Mouse (Mus musculus) retina, postnatal 1 day (tissue): ENCODE data around the gene Vav1.

Source experiments
- DNase-seq: peaks from one replicate; pipeline ENCODE4 v3.0.0-alpha.2; 2012

Gene Vav1

GRCm38 (mm10) chr17:57278943-57279590, at the start of gene Vav1:
Vav1 (plus strand) TSS chr17:57279100.
- no peak for DNase-seq

- DNase-seq: no peak
Measured at GRCm38 (mm10) chr17:57229851-57230727, 48.8 kb upstream of the Vav1 start.

DNA sequence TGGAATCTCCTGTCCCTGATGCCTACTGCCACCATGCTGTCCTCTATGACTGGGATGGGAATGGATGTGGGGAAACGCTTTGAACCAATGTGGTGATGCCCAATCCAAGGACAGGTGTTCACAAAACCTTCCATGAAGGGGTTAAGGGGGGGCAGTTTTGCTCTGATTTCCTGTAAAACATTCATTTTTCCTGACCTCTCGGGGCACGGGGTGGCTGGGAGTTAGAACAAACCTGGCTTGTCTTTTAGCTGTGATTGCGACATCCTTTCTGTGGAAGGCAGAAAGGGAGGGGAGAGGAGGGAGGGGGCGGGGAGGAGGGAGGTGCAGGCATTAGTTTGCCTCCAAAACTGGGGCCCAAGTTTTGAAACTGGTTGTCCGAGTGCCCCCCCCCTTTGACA, 48.2 kb upstream of the Vav1 start:
- DNase-seq: no peak

GRCm38 (mm10) chr17:57231321-57231771, 47.6 kb upstream of the Vav1 start:
- no peak for DNase-seq

DNA sequence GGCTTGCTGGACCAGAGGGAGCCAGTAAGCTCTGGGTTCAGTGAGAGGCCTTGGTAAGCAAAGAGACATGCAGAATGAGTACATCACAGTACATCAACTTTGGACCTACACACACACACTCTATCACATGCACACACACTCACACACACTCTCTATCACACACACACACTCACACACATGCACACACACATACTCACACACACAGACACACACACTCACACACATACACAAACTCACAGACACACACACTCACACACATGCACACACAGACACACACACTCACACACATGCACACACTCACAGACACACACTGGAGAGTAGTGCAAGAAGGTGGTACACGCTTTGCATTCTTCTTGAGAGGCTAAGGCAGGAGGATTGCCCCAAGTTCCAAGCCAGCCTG, 46.7 kb upstream of the Vav1 start:
- DNase-seq: no peak

DNA sequence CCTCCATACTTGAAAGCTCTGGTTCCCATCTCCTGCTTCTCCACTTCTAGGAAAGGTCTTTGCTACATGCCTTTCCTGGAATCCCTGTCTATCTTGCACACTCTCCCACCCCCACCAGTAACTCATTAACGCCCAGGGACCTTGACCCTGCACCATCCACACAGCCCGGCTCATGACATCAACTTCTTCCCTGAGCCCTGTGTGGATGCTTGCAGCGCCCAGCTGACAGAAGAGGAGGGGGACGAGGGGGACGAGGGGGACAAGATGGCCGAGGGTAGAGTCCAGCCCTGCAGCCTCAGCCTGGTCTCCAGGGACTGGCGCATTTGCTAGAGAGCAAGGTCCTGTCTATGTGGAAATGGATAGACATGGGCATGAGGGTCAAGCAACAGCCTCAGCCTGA, 45.9 kb upstream of the Vav1 start:
- peak; percentile 40 for DNase-seq

DNA sequence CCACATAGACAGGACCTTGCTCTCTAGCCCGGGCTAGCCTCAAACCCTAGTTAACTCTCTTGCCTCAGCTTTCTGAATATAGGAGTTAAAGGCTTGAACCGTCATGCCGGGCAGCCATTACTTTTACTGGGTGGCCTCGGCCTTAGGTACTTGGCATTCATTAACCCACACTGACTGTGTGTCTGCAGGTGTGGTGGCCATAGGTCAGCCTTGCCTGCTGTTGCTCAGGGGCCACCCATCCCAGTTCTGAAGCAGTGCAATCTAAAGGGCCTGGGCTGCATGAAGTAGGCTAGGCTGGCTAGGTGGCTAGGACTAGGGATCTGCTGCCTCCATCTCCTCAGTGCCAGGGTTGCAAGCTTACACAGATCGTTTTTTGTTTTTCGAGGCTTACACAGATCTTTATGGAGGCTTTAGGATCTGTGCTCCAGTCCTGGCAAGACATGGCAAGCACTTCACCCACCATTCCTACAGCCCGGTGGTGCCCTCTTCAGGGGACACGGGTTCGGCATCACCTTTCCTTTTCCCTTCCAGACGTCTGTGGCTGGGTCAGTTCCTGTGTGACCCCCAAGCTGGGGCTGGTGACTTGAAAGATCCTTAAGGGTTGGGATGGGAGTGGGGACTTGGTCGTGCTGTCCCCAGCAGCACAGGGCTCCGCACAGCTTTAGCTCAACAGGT, 44.5 kb upstream of the Vav1 start:
- DNase-seq: no peak

DNA sequence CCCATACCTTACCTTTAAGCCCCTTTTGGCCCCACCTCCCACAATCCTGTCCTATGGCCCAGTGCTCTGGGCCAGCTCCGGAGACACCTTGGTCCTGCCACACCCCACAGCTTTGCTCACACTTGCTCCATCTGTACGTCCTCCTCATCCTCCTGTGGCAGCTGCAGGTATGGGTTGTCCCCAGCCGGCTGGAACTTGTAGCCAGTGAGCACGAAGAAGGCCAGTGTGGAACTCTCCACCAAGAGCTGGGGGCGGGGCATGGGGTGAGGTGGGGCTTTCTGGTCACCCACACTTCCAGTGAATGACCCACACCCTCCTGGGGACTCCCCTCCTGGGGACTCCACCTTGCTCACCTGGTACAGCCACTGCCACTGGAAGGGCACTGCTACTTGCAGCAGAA, 43.1 kb upstream of the Vav1 start:
- DNase-seq: no peak

- no peak for DNase-seq
Measured at GRCm38 (mm10) chr17:57237181-57237580, 41.7 kb upstream of the Vav1 start.

GRCm38 (mm10) chr17:57243650-57244370, 35.1 kb upstream of the Vav1 start:
- no peak for DNase-seq

DNA sequence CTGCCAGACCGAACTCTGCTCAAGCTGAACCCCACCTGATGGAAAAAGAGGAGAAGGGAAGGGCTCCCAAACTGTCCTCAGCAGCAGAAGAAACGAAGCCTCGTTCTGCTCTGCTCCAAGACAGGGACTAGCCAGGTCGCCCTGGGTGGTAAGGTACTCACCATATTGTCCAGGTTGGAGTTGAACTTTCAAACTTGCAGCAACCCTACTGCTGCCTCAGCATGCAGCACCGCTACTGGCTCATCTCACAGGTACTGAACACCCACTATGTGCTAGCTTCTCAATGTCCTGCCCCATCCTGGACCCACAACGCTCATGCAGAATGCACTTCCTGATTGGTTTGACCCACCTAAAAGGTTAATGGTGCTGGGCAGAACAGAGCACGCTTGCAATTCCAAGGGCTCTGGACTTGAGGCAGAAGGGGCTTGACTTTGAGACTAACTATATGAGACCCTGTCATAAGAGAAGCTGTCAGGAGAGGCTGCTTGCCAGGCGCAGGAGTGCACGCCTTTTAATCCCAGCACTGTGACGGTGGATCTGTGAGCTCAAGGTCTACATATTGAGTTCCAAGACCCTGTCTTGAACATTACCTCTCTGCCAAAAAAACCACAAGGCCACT, 33.5 kb upstream of the Vav1 start:
- no peak for DNase-seq

- no peak for DNase-seq
Measured at GRCm38 (mm10) chr17:57246663-57247392, 32.1 kb upstream of the Vav1 start.

GRCm38 (mm10) chr17:57247393-57248200, 31.3 kb upstream of the Vav1 start:
- DNase-seq: peak; percentile 100

DNA sequence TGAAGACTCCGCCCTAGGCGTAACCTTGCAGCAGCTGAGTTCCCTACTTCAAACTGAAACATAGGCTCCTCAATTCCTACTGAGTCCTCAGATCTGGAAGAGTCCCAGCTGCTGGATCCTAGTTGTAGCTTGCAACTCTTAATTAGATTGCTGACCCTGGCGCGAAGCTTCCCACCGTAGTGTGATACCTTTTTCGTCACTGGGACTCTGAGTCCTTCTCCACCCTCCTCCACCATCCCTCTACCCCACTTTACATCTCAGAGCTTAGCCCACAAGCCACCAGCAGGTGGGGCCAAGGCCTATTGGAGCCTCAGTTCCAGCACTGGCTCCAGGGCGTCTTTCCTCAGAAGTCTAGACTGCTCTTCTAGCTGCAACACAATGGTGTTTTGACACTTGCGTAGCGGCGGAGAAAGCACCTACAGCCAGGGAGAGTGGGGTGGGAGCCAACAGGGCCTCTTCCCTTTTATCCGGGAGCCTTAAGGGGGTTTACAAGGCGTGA, 30.6 kb upstream of the Vav1 start, which contains the start of gene Gpr108:
Gpr108 (minus strand) TSS at position 246 of the 499 bp plus-strand sequence.
- peak; percentile 90 for DNase-seq

DNA sequence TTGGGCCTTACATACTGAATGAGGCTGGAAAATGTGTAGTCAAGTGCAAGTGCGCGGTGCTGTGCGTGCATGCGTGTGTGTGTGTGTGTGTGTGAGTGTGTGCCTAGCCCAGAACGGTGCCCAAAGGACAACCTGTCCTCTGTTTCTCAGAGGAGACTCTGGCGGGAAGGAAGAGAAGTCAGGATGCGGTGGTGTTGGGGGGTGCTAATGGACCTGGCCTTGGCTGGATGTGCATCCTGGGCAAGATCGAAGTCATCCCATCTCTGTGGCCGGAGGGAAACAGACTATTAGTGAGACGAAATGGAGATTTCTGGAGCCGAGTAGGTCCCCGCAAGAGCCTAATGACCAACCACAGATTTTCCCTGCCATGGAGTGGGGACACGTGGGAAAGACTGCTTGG, 30.1 kb upstream of the Vav1 start:
- no peak for DNase-seq

DNA sequence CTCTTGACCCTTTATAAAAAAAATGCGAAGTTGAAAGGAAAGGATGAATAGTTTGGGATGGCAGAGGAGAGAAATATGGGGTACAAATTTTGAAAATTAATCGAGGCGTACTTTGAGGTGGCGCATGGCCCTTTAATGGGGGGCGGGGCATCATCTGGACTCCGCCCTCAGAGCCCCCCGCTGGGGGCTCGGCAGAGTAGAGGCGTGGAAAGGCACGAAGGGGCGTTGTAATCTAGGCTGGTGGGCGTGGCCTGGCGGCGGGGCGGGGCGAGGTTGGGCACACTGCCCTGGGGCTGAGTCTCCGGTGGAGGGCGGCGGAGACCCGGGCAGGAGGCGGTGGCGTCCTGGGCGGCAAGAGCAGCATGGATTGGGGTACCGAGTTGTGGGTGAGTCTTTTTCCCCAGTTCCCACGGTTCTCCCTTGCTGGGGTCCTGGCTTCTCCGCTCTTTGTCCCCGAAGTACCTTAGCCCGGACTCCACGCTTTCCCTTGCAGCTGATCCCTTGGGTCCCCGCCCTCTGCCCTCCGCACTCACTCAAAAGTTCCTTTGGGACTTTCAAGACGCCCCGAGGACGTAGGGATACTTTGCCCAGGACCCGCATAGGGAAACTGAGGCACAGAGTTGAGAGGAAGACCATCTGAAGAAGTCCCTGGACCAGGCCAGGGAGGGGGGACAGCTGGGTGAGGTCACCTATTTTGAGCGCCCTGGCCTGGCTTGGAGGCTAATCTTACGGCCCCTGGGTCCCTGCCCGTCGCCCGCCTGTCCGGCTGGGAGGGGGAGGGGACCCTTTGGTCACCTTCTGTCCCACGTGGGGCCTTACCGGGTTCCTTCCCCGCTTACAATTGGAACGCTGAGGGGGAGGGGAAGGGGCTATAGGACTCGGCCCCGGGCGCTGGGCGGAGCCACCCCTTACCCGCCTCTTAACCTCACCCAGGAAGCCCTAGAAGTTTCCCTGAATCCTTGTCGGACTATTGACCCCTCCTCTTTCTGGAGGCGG, 29.4 kb upstream of the Vav1 start, which contains the start of gene Trip10:
Trip10 (plus strand) TSS at position 270 of the 996 bp plus-strand sequence.
- peak; percentile 94 for DNase-seq

- DNase-seq: peak; percentile 28
Measured at GRCm38 (mm10) chr17:57250461-57251160, 28.3 kb upstream of the Vav1 start.

- DNase-seq: no peak
Measured at GRCm38 (mm10) chr17:57251431-57251830, 27.5 kb upstream of the Vav1 start.
